In genomic region chr14:54643011-54643410, GRCm38 (mm10) we compare ENCODE assay signal across 26 mouse cellular contexts. TPM values are rescaled to one million over a fixed set of nuclear protein-coding genes. Genes with fewer than 3 reads are reported as not detected.
DNase-seq lines count a peak whose midpoint lies in the region; ATAC-seq and TF ChIP-seq lines count a peak whose summit lies in the region.
"Had no signal": no experiment of that assay in that cellular context is flagged by ENCODE, and none has a peak within 500 bp of the region (broad histone marks: within the 10 kb centered on the region; RNA-seq: fewer than 3 reads in every experiment).

No protein-coding gene starts in this region.

- peaks cover 71% of the 10 kb centered on the region for H3K36me3 ChIP-seq in kidney, embryonic 15.5 days
- peaks cover 66% of the 10 kb centered on the region for H3K36me3 ChIP-seq in forebrain, embryonic 12.5 days (replicated peaks)

- no peak overlapping the region for H3K4me2 ChIP-seq in kidney, embryonic 15.5 days
- no peak overlapping the region for H3K4me2 ChIP-seq in forebrain, embryonic 12.5 days
- H3K4me2 ChIP-seq: embryonic facial prominence, embryonic 15.5 days; forebrain, embryonic 13.5 days; heart, embryonic 11.5 days; heart, embryonic 15.5 days; hindbrain, embryonic 15.5 days had no signal

- 92% methylated on average over 2 of the region's 2 CpGs for WGBS in kidney, embryonic 15.5 days
- 91% methylated on average over 2 of the region's 2 CpGs for WGBS in forebrain, embryonic 12.5 days

- no peaks in the 10 kb centered on the region for H3K9me3 ChIP-seq in kidney, embryonic 15.5 days (replicated peaks)
- H3K9me3 ChIP-seq in forebrain, embryonic 12.5 days, result no peaks in the 10 kb centered on the region
- H3K9me3 ChIP-seq: embryonic facial prominence, embryonic 15.5 days; forebrain, embryonic 13.5 days; heart, embryonic 15.5 days; hindbrain, embryonic 15.5 days had no signal

- 0 out of 2 replicates have a peak overlapping the region, but pooled peaks have one; percentile 9 for H3K27ac ChIP-seq in kidney, embryonic 15.5 days
- no peak overlapping the region for H3K27ac ChIP-seq in cortical plate, adult 2 months (ENCODE audit: insufficient read depth, low read length)
- no peak overlapping the region for H3K27ac ChIP-seq in forebrain, embryonic 12.5 days
- H3K27ac ChIP-seq: embryonic facial prominence, embryonic 15.5 days; gastrocnemius, adult 2 months; heart, embryonic 15.5 days had no signal

- ATAC-seq in kidney, embryonic 15.5 days (replicated peaks; ENCODE audit: low FRiP score), result no peak
- no peak for ATAC-seq in forebrain, embryonic 12.5 days (ENCODE audit: low FRiP score)
- ATAC-seq: forebrain, embryonic 13.5 days; intestine, embryonic 16.5 days had no signal

- H3K27me3 ChIP-seq in kidney, embryonic 15.5 days, result no peaks in the 10 kb centered on the region
- no peaks in the 10 kb centered on the region for H3K27me3 ChIP-seq in forebrain, embryonic 12.5 days
- H3K27me3 ChIP-seq: embryonic facial prominence, embryonic 15.5 days; forebrain, embryonic 13.5 days; heart, embryonic 15.5 days; hindbrain, embryonic 15.5 days had no signal

- H3K9ac ChIP-seq in kidney, embryonic 15.5 days, result no peak overlapping the region
- no peak overlapping the region for H3K9ac ChIP-seq in forebrain, embryonic 12.5 days
- H3K9ac ChIP-seq: embryonic facial prominence, embryonic 15.5 days; forebrain, embryonic 13.5 days; heart, embryonic 15.5 days; hindbrain, embryonic 15.5 days had no signal

- H3K4me1 ChIP-seq in kidney, embryonic 15.5 days, result peaks cover 25% of the 10 kb centered on the region
- no peaks in the 10 kb centered on the region for H3K4me1 ChIP-seq in cortical plate, adult 2 months (ENCODE audit: control insufficient read depth, insufficient read depth, low read length)
- H3K4me1 ChIP-seq in forebrain, embryonic 12.5 days, result peaks cover 22% of the 10 kb centered on the region

- no peak overlapping the region for H3K4me3 ChIP-seq in kidney, embryonic 15.5 days (replicated peaks)
- no peak overlapping the region for H3K4me3 ChIP-seq in cortical plate, adult 2 months (ENCODE audit: insufficient read depth, low read length)
- no peak overlapping the region for H3K4me3 ChIP-seq in forebrain, embryonic 12.5 days (replicated peaks)
- H3K4me3 ChIP-seq: embryonic facial prominence, embryonic 15.5 days; erythroblast, embryonic 14.5 days; forebrain, embryonic 13.5 days; gastrocnemius, adult 2 months; heart, embryonic 15.5 days; hindbrain, embryonic 15.5 days had no signal

- TF ChIP-seq CTCF in cortical plate, adult 2 months (IDR thresholded peaks at IDR 0.05; ENCODE audit: extremely low read depth, insufficient read depth, low read length), result no peak

- TF ChIP-seq POLR2A in cortical plate, adult 2 months (IDR thresholded peaks at IDR 0.05; ENCODE audit: extremely low read depth, insufficient read depth, low read length), result 0 out of 2 replicates have a peak, but pooled peaks have one; percentile 0

- DNase-seq in kidney, adult 11 months, result no peak
- DNase-seq in 3T3-L1 (ENCODE audit: low read depth, low spot score), result peak; percentile 47
- peak; percentile 62 for DNase-seq in 416B (ENCODE audit: low read depth)
- DNase-seq in layer of hippocampus, adult 18-20 months (ENCODE audit: low spot score in 2 of 2), result no peak
- DNase-seq: adrenal gland, adult 8-10 months; adrenal gland, postnatal 36 days; cerebellum, adult 2 months; cerebellum, postnatal 10 days; embryo, embryonic 11 days; gastrocnemius, adult 2 months; gastrocnemius, postnatal 36 days; heart, adult 18-20 months; heart, postnatal 14 days had no signal

RNA-seq across cellular contexts. Expression of gene Cdh24, which starts 1.8 kb away (rescaled TPM):
- polyA plus RNA-seq in kidney, embryonic 15.5 days (2015; fragmentation: Nextera tagmentation; extraction: Ambion mirVana), result 3.1 and 4.5 TPM in 2 replicates
- polyA plus RNA-seq in cortical plate, adult 2 months (2012; rRNA removed), result 13.3 and 18.6 TPM in 2 replicates
- 10 to 100 TPM; 20.4 to 22.3 TPM for total RNA-seq in layer of hippocampus, adult 18-20 months (2021)
- 9.8 and 10.7 TPM in 2 replicates for polyA plus RNA-seq in forebrain, embryonic 12.5 days (2016; fragmentation: Nextera tagmentation; extraction: Ambion mirVana)

RNA-seq across cellular contexts. Expression of gene Gm17606, which starts 2.3 kb away (rescaled TPM):
- polyA plus RNA-seq in kidney, embryonic 15.5 days (2015; fragmentation: Nextera tagmentation; extraction: Ambion mirVana), result not detected in 2 replicates
- polyA plus RNA-seq in cortical plate, adult 2 months (2012; rRNA removed), result not detected in 2 replicates
- not detected for total RNA-seq in layer of hippocampus, adult 18-20 months (2021)
- polyA plus RNA-seq in forebrain, embryonic 12.5 days (2016; fragmentation: Nextera tagmentation; extraction: Ambion mirVana), result not detected in 2 replicates
- total RNA-seq: adrenal gland, adult 8-10 months; adrenal gland, postnatal 36 days; gastrocnemius, adult 2 months; gastrocnemius, postnatal 36 days; heart, adult 18-20 months; heart, postnatal 14 days; hematopoietic stem cell, adult 5-6 weeks had no signal
- polyA plus RNA-seq: C2C12; cerebellum, adult 2 months; embryonic facial prominence, embryonic 11.5 days; embryonic facial prominence, embryonic 15.5 days; erythroblast, embryonic 14.5 days; forebrain, embryonic 13.5 days; heart, embryonic 11.5 days; heart, embryonic 15.5 days; hindbrain, embryonic 15.5 days; intestine, embryonic 16.5 days had no signal

RNA-seq across cellular contexts. Expression of gene Psmb11, which starts 21.8 kb away (rescaled TPM):
- not detected in 2 replicates for polyA plus RNA-seq in kidney, embryonic 15.5 days (2015; fragmentation: Nextera tagmentation; extraction: Ambion mirVana)
- polyA plus RNA-seq in cortical plate, adult 2 months (2012; rRNA removed), result 0.17 and 0.23 TPM in 2 replicates
- total RNA-seq in layer of hippocampus, adult 18-20 months (2021), result under 1 TPM; 0.25 to 0.54 TPM
- 0.04 TPM in 1 of 2 replicates, not detected in the other for polyA plus RNA-seq in forebrain, embryonic 12.5 days (2016; fragmentation: Nextera tagmentation; extraction: Ambion mirVana)
- total RNA-seq: adrenal gland, adult 8-10 months; adrenal gland, postnatal 36 days; gastrocnemius, adult 2 months; heart, adult 18-20 months; hematopoietic stem cell, adult 5-6 weeks had no signal
- polyA plus RNA-seq: cerebellum, adult 2 months; embryonic facial prominence, embryonic 11.5 days; embryonic facial prominence, embryonic 15.5 days; erythroblast, embryonic 14.5 days; heart, embryonic 11.5 days; hindbrain, embryonic 15.5 days; intestine, embryonic 16.5 days had no signal

RNA-seq across cellular contexts. Expression of gene Psmb5, which starts 25.2 kb away (rescaled TPM):
- polyA plus RNA-seq in kidney, embryonic 15.5 days (2015; fragmentation: Nextera tagmentation; extraction: Ambion mirVana), result 422 and 424 TPM in 2 replicates
- 181 and 197 TPM in 2 replicates for polyA plus RNA-seq in cortical plate, adult 2 months (2012; rRNA removed)
- 100 to 1,000 TPM; 209 to 210 TPM for total RNA-seq in layer of hippocampus, adult 18-20 months (2021)
- 395 and 399 TPM in 2 replicates for polyA plus RNA-seq in forebrain, embryonic 12.5 days (2016; fragmentation: Nextera tagmentation; extraction: Ambion mirVana)

RNA-seq across cellular contexts. Expression of gene 4931414P19Rik, which starts 37.2 kb away (rescaled TPM):
- polyA plus RNA-seq in kidney, embryonic 15.5 days (2015; fragmentation: Nextera tagmentation; extraction: Ambion mirVana), result 10.2 and 11.3 TPM in 2 replicates
- 5.2 and 5.8 TPM in 2 replicates for polyA plus RNA-seq in cortical plate, adult 2 months (2012; rRNA removed)
- 1 to 10 TPM; 5.6 TPM for total RNA-seq in layer of hippocampus, adult 18-20 months (2021)
- 9.0 and 9.2 TPM in 2 replicates for polyA plus RNA-seq in forebrain, embryonic 12.5 days (2016; fragmentation: Nextera tagmentation; extraction: Ambion mirVana)

Comparison
In these comparisons a context has a peak if more than half of its experiments do, and no peak if none do; other contexts are left out.
1. DNase-seq: peak in 3T3-L1 (single experiment) and 416B (single experiment); none in kidney, adult 11 months (single experiment) and layer of hippocampus, adult 18-20 months (0 of 2).